Mouse (Mus musculus) hindbrain, embryonic 16.5 days (tissue): ENCODE results near the gene Cox17. TPM values are rescaled to one million over a fixed set of nuclear protein-coding genes. Genes with fewer than 3 reads are reported as not detected.

Experiments
- ATAC-seq: fragments of 200-750 bp; cut with Nextera tagmentation; 2 replicates; pipeline ENCODE4 v1.8.0; 2017; ENCODE audit warnings: moderate TSS enrichment, moderate library complexity
- H3K27ac ChIP-seq: fragments of 300-500 bp; sonication (generic); 2 replicates; pipeline ENCODE4 v1.5.1; 2014; ENCODE audit warnings: low read depth, mild to moderate bottlenecking, control low read depth, low read length, moderate library complexity
- H3K27me3 ChIP-seq: fragments of 300-500 bp; sonication (generic); replicated peaks from 2 replicates; pipeline ENCODE4 v1.6.1; 2014; ENCODE audit warnings: low read length; ENCODE audit not compliant: control insufficient read depth, insufficient read depth
- H3K36me3 ChIP-seq: fragments of 300-500 bp; sonication (generic); 2 replicates; pipeline ENCODE4 v1.6.1; 2014; ENCODE audit warnings: mild to moderate bottlenecking, low read length, moderate library complexity, mixed read lengths; ENCODE audit not compliant: control insufficient read depth, insufficient read depth
- H3K4me1 ChIP-seq: fragments of 300-500 bp; sonication (generic); 2 replicates; pipeline ENCODE4 v1.6.1; 2014; ENCODE audit warnings: low read depth, low read length; ENCODE audit not compliant: control insufficient read depth, insufficient read depth
- H3K4me2 ChIP-seq: fragments of 300-500 bp; sonication (generic); 2 replicates; pipeline ENCODE4 v1.6.1; 2014; ENCODE audit warnings: mild to moderate bottlenecking, low read length, control low read depth, moderate library complexity
- H3K4me3 ChIP-seq: fragments of 300-500 bp; sonication (generic); 2 replicates; pipeline ENCODE4 v1.5.1; 2014; ENCODE audit warnings: mild to moderate bottlenecking, low read length, control low read depth, moderate library complexity
- H3K9ac ChIP-seq: fragments of 300-500 bp; sonication (generic); 2 replicates; pipeline ENCODE4 v1.6.1; 2014; ENCODE audit warnings: low read depth, mild to moderate bottlenecking, control low read depth, low read length, moderate library complexity
- H3K9me3 ChIP-seq: fragments of 300-500 bp; sonication (generic); 2 replicates; pipeline ENCODE4 v1.6.1; 2014; ENCODE audit warnings: mild to moderate bottlenecking, low read length, moderate library complexity; ENCODE audit not compliant: control insufficient read depth
- WGBS: fragments of 180-500 bp; shearing (Covaris S2); extraction: QIAGEN DNeasy Blood & Tissue Kit; methylation state at CpG from one replicate; pipeline ENCODE4 v1.1.7; 2014; 5-methylcytosine and 5-hydroxymethylcytosine counted together
- polyA plus RNA-seq: library from polyadenylated mRNA; unstranded; fragments of >200 nt; fragmentation: Nextera tagmentation; extraction: Ambion mirVana; gene quantifications from 2 replicates; pipeline ENCODE4 v1.2.1, GENCODE M21; 2015

Cox17 gene
- polyA plus RNA-seq, 1 experiment from 2014 or later = 71.9 TPM

DNA sequence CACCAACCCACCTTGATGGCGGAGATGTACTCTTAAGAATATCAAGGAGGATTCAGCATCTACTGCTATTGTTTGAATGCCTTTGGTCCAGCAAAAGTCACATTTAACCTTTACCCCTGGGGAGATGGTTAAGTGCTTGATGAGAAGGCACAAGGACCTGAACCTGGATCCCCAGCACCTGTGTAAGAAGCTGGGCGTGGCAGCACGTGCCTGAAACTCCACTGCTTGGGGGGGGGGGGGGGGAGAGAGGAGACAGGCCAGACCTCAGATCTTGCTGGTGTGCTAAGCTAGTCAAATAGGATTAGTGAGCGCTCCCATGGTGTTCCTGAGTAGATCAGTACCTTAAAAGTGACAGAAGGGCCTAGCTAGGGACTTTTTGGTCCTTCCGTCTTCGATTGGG is 54.7 kb downstream of the Cox17 start:
- no peak overlapping the region for H3K9ac ChIP-seq
- no peaks in the 10 kb centered on the region for H3K9me3 ChIP-seq
- H3K27ac ChIP-seq = no peak overlapping the region
- H3K4me2 ChIP-seq = no peak overlapping the region
- no peaks in the 10 kb centered on the region for H3K36me3 ChIP-seq
- H3K4me1 ChIP-seq = peaks cover 11% of the 10 kb centered on the region
- 87% methylated on average over 6 of the region's 6 CpGs for WGBS
- ATAC-seq = no peak
- no peaks in the 10 kb centered on the region for H3K27me3 ChIP-seq
- no peak overlapping the region for H3K4me3 ChIP-seq

Other genes starting within 250 kb of the Cox17 start
- not detected in 2 replicates for gene Nr1i2, start 52.2 kb upstream of the Cox17 start, polyA plus RNA-seq
- gene Maats1, start 4.8 kb upstream of the Cox17 start, polyA plus RNA-seq = 1.6 and 1.7 TPM in 2 replicates
- gene Gm21987, start within 50 bp of the Cox17 start, polyA plus RNA-seq = not detected in 2 replicates
- gene Popdc2, start 15.2 kb downstream of the Cox17 start, polyA plus RNA-seq = 0.68 and 0.69 TPM in 2 replicates
- 0.81 and 0.84 TPM in 2 replicates for gene Pla1a, start 86.2 kb downstream of the Cox17 start, polyA plus RNA-seq
- gene Adprh, start 105.7 kb downstream of the Cox17 start, polyA plus RNA-seq = 159 and 165 TPM in 2 replicates
- gene Cd80, start 108.6 kb downstream of the Cox17 start, polyA plus RNA-seq = 0.30 and 0.60 TPM in 2 replicates
- gene Timmdc1, start 175.7 kb downstream of the Cox17 start, polyA plus RNA-seq = 28.0 and 32.8 TPM in 2 replicates
- 50.1 and 55.8 TPM in 2 replicates for gene Poglut1, start 203.3 kb downstream of the Cox17 start, polyA plus RNA-seq
- 32.0 and 37.0 TPM in 2 replicates for gene Tmem39a, start 211.7 kb downstream of the Cox17 start, polyA plus RNA-seq